Mouse (Mus musculus): ENCODE measurements around the gene Tyms. TPM values are rescaled to one million over a fixed set of nuclear protein-coding genes. Genes with fewer than 3 reads are reported as not detected.

Tyms gene
- 84.8 and 113 TPM in 2 replicates for polyA plus RNA-seq (2015; fragmentation: Nextera tagmentation; extraction: Ambion mirVana)

- Histone ChIP-seq H3K4me3 (peak within 1 kb of the TSS; percentile 83), H3K4me2 (peak within 1 kb of the TSS; percentile 83), H3K9me3 (replicated peaks) (no peaks in the 10 kb centered on the region), H3K4me1 (replicated peaks) (peaks cover 12% of the 10 kb centered on the region), H3K36me3 (peaks cover 25% of the 10 kb centered on the region), H3K9ac (peak within 1 kb of the TSS; percentile 71), H3K27me3 (no peaks in the 10 kb centered on the region), H3K27ac (peak within 1 kb of the TSS; percentile 82)
- under 1% methylated on average over 45 of the region's 45 CpGs for WGBS
- peak; percentile 84 for ATAC-seq (replicated peaks; ENCODE audit: insufficient number of reproducible peaks, insufficient read depth, low FRiP score, low read depth)
These were observed at the start of gene Tyms for GRCm38 (mm10) chr5:30072825-30073821. Gene Tyms, minus strand, starts transcription at chr5:30073617.

GRCm38 (mm10) chr5:30122481-30122880 lies 49.1 kb upstream of the Tyms start:
- 86% methylated on average over 6 of the region's 6 CpGs for WGBS
- Histone ChIP-seq H3K27ac (no peak overlapping the region), H3K9ac (no peak overlapping the region), H3K36me3 (peaks cover 98% of the 10 kb centered on the region), H3K4me1 (replicated peaks) (no peaks in the 10 kb centered on the region), H3K4me2 (no peak overlapping the region), H3K27me3 (no peaks in the 10 kb centered on the region), H3K9me3 (replicated peaks) (no peaks in the 10 kb centered on the region), H3K4me3 (no peak overlapping the region)
- no peak for ATAC-seq (replicated peaks; ENCODE audit: insufficient number of reproducible peaks, insufficient read depth, low FRiP score, low read depth)

GRCm38 (mm10) chr5:30120106-30120505 lies 46.7 kb upstream of the Tyms start:
- no peak for ATAC-seq (replicated peaks; ENCODE audit: insufficient number of reproducible peaks, insufficient read depth, low FRiP score, low read depth)
- Histone ChIP-seq H3K9me3 (replicated peaks) (no peaks in the 10 kb centered on the region), H3K36me3 (peaks cover 78% of the 10 kb centered on the region), H3K27me3 (peaks cover 7% of the 10 kb centered on the region; the same call in 1 of the 2 replicates), H3K4me2 (no peak overlapping the region), H3K4me1 (replicated peaks) (no peaks in the 10 kb centered on the region), H3K27ac (no peak overlapping the region), H3K9ac (no peak overlapping the region), H3K4me3 (no peak overlapping the region)
- 80% methylated on average over 7 of the region's 7 CpGs for WGBS

GRCm38 (mm10) chr5:30119163-30119562 lies 45.7 kb upstream of the Tyms start:
- H3K27me3 ChIP-seq = peaks cover 13% of the 10 kb centered on the region
- H3K9me3 ChIP-seq (replicated peaks) = no peaks in the 10 kb centered on the region
- no peak overlapping the region for H3K4me3 ChIP-seq
- 92% methylated on average over 6 of the region's 6 CpGs for WGBS
- no peak overlapping the region for H3K9ac ChIP-seq
- H3K27ac ChIP-seq = no peak overlapping the region
- ATAC-seq (replicated peaks; ENCODE audit: insufficient number of reproducible peaks, insufficient read depth, low FRiP score, low read depth) = no peak
- peaks cover 68% of the 10 kb centered on the region for H3K36me3 ChIP-seq
- no peak overlapping the region for H3K4me2 ChIP-seq
- peaks cover 7% of the 10 kb centered on the region for H3K4me1 ChIP-seq (replicated peaks)

- Histone ChIP-seq H3K4me2 (no peak overlapping the region), H3K9me3 (replicated peaks) (no peaks in the 10 kb centered on the region), H3K9ac (no peak overlapping the region), H3K36me3 (peaks cover 57% of the 10 kb centered on the region), H3K27me3 (peaks cover 24% of the 10 kb centered on the region), H3K27ac (no peak overlapping the region), H3K4me3 (no peak overlapping the region), H3K4me1 (replicated peaks) (peaks cover 16% of the 10 kb centered on the region)
- WGBS = 87% methylated on average over 1 of the region's 1 CpGs
- no peak for ATAC-seq (replicated peaks; ENCODE audit: insufficient number of reproducible peaks, insufficient read depth, low FRiP score, low read depth)
These were observed 44.6 kb upstream of the Tyms start for GRCm38 (mm10) chr5:30118018-30118417.

GRCm38 (mm10) chr5:30115718-30116117 lies 42.3 kb upstream of the Tyms start:
- no peak for ATAC-seq (replicated peaks; ENCODE audit: insufficient number of reproducible peaks, insufficient read depth, low FRiP score, low read depth)

GRCm38 (mm10) chr5:30114761-30115140 lies 41.3 kb upstream of the Tyms start:
- 1% methylated on average over 28 of the region's 28 CpGs for WGBS
- Histone ChIP-seq H3K27me3 (peaks cover 55% of the 10 kb centered on the region), H3K4me2 (peak overlapping the region; percentile 99)

More at GRCm38 (mm10) chr5:30115718-30116117, 42.3 kb upstream of the Tyms start:
- H3K4me1 ChIP-seq (replicated peaks) = peaks cover 25% of the 10 kb centered on the region
- H3K4me2 ChIP-seq = no peak overlapping the region
- H3K9me3 ChIP-seq (replicated peaks) = no peaks in the 10 kb centered on the region
- WGBS = 31% methylated on average over 10 of the region's 10 CpGs
- H3K27ac ChIP-seq = no peak overlapping the region
- H3K27me3 ChIP-seq = peaks cover 45% of the 10 kb centered on the region
- no peak overlapping the region for H3K9ac ChIP-seq
- H3K4me3 ChIP-seq = no peak overlapping the region
- H3K36me3 ChIP-seq = peaks cover 34% of the 10 kb centered on the region

GRCm38 (mm10) chr5:30113881-30114760 lies 40.7 kb upstream of the Tyms start:
- Histone ChIP-seq H3K27ac (no peak overlapping the region), H3K4me3 (peak overlapping the region; percentile 66), H3K9me3 (replicated peaks) (no peaks in the 10 kb centered on the region), H3K36me3 (peaks cover 18% of the 10 kb centered on the region), H3K4me1 (replicated peaks) (peaks cover 31% of the 10 kb centered on the region), H3K9ac (peak overlapping the region; percentile 64), H3K4me2 (peak overlapping the region; percentile 99), H3K27me3 (peaks cover 61% of the 10 kb centered on the region)
- ATAC-seq (replicated peaks; ENCODE audit: insufficient number of reproducible peaks, insufficient read depth, low FRiP score, low read depth) = peak; percentile 83
- WGBS = under 1% methylated on average over 103 of the region's 103 CpGs

More at GRCm38 (mm10) chr5:30114761-30115140, 41.3 kb upstream of the Tyms start:
- H3K36me3 ChIP-seq = peaks cover 24% of the 10 kb centered on the region
- no peak overlapping the region for H3K27ac ChIP-seq
- H3K4me1 ChIP-seq (replicated peaks) = peaks cover 31% of the 10 kb centered on the region
- no peaks in the 10 kb centered on the region for H3K9me3 ChIP-seq (replicated peaks)
- peak; percentile 16; the same call in 1 of the 2 replicates for ATAC-seq (replicated peaks; ENCODE audit: insufficient number of reproducible peaks, insufficient read depth, low FRiP score, low read depth)
- peak overlapping the region; percentile 64 for H3K9ac ChIP-seq
- peak overlapping the region; percentile 66 for H3K4me3 ChIP-seq

- Histone ChIP-seq H3K9ac (no peak overlapping the region), H3K4me1 (replicated peaks) (peaks cover 31% of the 10 kb centered on the region), H3K36me3 (peaks cover 5% of the 10 kb centered on the region; the same call in 1 of the 2 replicates), H3K4me2 (no peak overlapping the region), H3K27ac (no peak overlapping the region), H3K4me3 (no peak overlapping the region), H3K27me3 (peaks cover 76% of the 10 kb centered on the region), H3K9me3 (replicated peaks) (no peaks in the 10 kb centered on the region)
- 77% methylated on average over 3 of the region's 3 CpGs for WGBS
- ATAC-seq (replicated peaks; ENCODE audit: insufficient number of reproducible peaks, insufficient read depth, low FRiP score, low read depth) = no peak
These were observed 39.2 kb upstream of the Tyms start for GRCm38 (mm10) chr5:30112533-30113068.

- ATAC-seq (replicated peaks; ENCODE audit: insufficient number of reproducible peaks, insufficient read depth, low FRiP score, low read depth) = no peak
- no peaks in the 10 kb centered on the region for H3K9me3 ChIP-seq (replicated peaks)
- H3K27ac ChIP-seq = no peak overlapping the region
- H3K27me3 ChIP-seq = peaks cover 84% of the 10 kb centered on the region
- H3K36me3 ChIP-seq = no peaks in the 10 kb centered on the region; the same call in 1 of the 2 replicates
- H3K4me2 ChIP-seq = no peak overlapping the region; the same call in 1 of the 2 replicates
- H3K4me1 ChIP-seq (replicated peaks) = peaks cover 31% of the 10 kb centered on the region
- no peak overlapping the region for H3K4me3 ChIP-seq
- no peak overlapping the region for H3K9ac ChIP-seq
- 73% methylated on average over 3 of the region's 3 CpGs for WGBS
These were observed 38.4 kb upstream of the Tyms start for GRCm38 (mm10) chr5:30111771-30112170.
